23 mouse cellular contexts compared by ENCODE assay signal in genomic region chr5:98083409-98083808, GRCm38 (mm10). TPM values are rescaled to one million over a fixed set of nuclear protein-coding genes. Genes with fewer than 3 reads are reported as not detected.
DNase-seq lines count a peak whose midpoint lies in the region; ATAC-seq and TF ChIP-seq lines count a peak whose summit lies in the region.
"Had no signal": no experiment of that assay in that cellular context is flagged by ENCODE, and none has a peak within 500 bp of the region (broad histone marks: within the 10 kb centered on the region; RNA-seq: fewer than 3 reads in every experiment).

No protein-coding gene starts in this region.

- H3K9ac ChIP-seq in hindbrain, embryonic 16.5 days (ENCODE audit: low read depth, low read length) = no peak overlapping the region
- no peak overlapping the region for H3K9ac ChIP-seq in midbrain, embryonic 13.5 days (replicated peaks)
- H3K9ac ChIP-seq in midbrain, embryonic 11.5 days (ENCODE audit: low read length) = no peak overlapping the region
- H3K9ac ChIP-seq in forebrain, postnatal 0 days = no peak overlapping the region
- H3K9ac ChIP-seq: embryonic facial prominence, embryonic 15.5 days; heart, embryonic 12.5 days; hindbrain, embryonic 15.5 days; limb, embryonic 13.5 days; liver, embryonic 12.5 days had no signal

- no peak overlapping the region for H3K4me3 ChIP-seq in hindbrain, embryonic 16.5 days (ENCODE audit: low read length)
- no peak overlapping the region for H3K4me3 ChIP-seq in hindbrain, embryonic 10.5 days
- no peak overlapping the region for H3K4me3 ChIP-seq in midbrain, embryonic 13.5 days (replicated peaks)
- H3K4me3 ChIP-seq in midbrain, embryonic 11.5 days (ENCODE audit: low read depth, low read length) = no peak overlapping the region
- no peak overlapping the region for H3K4me3 ChIP-seq in forebrain, postnatal 0 days (ENCODE audit: low read depth, low read length)
- H3K4me3 ChIP-seq: embryonic facial prominence, embryonic 15.5 days; heart, embryonic 12.5 days; hindbrain, embryonic 15.5 days; limb, embryonic 13.5 days; liver, embryonic 12.5 days had no signal

- no peaks in the 10 kb centered on the region for H3K36me3 ChIP-seq in hindbrain, embryonic 16.5 days (ENCODE audit: control insufficient read depth, insufficient read depth, low read length)
- no peaks in the 10 kb centered on the region for H3K36me3 ChIP-seq in hindbrain, embryonic 10.5 days
- no peaks in the 10 kb centered on the region for H3K36me3 ChIP-seq in midbrain, embryonic 13.5 days
- H3K36me3 ChIP-seq in midbrain, embryonic 11.5 days (ENCODE audit: control insufficient read depth, insufficient read depth, low read length) = no peaks in the 10 kb centered on the region
- no peaks in the 10 kb centered on the region for H3K36me3 ChIP-seq in forebrain, postnatal 0 days (ENCODE audit: insufficient read depth)
- H3K36me3 ChIP-seq: embryonic facial prominence, embryonic 15.5 days; heart, embryonic 12.5 days; hindbrain, embryonic 15.5 days; limb, embryonic 13.5 days; liver, embryonic 12.5 days had no signal

- no peaks in the 10 kb centered on the region for H3K9me3 ChIP-seq in hindbrain, embryonic 16.5 days (ENCODE audit: control insufficient read depth, low read length)
- H3K9me3 ChIP-seq in hindbrain, embryonic 10.5 days = no peaks in the 10 kb centered on the region
- no peaks in the 10 kb centered on the region for H3K9me3 ChIP-seq in midbrain, embryonic 13.5 days
- no peaks in the 10 kb centered on the region for H3K9me3 ChIP-seq in midbrain, embryonic 11.5 days (ENCODE audit: control insufficient read depth, low read length)
- no peaks in the 10 kb centered on the region for H3K9me3 ChIP-seq in forebrain, postnatal 0 days (ENCODE audit: low read length)
- H3K9me3 ChIP-seq: embryonic facial prominence, embryonic 15.5 days; heart, embryonic 12.5 days; hindbrain, embryonic 15.5 days; limb, embryonic 13.5 days; liver, embryonic 12.5 days had no signal

- no peak overlapping the region for H3K27ac ChIP-seq in hindbrain, embryonic 16.5 days (ENCODE audit: low read depth, low read length)
- H3K27ac ChIP-seq in hindbrain, embryonic 10.5 days = no peak overlapping the region
- H3K27ac ChIP-seq in midbrain, embryonic 13.5 days = no peak overlapping the region
- H3K27ac ChIP-seq in midbrain, embryonic 11.5 days (ENCODE audit: low read depth, low read length) = no peak overlapping the region
- no peak overlapping the region for H3K27ac ChIP-seq in forebrain, postnatal 0 days (ENCODE audit: low read depth, low read length)
- H3K27ac ChIP-seq: embryonic facial prominence, embryonic 15.5 days; hindbrain, embryonic 15.5 days; limb, embryonic 13.5 days; liver, embryonic 12.5 days had no signal

- TF ChIP-seq CTCF in forebrain, postnatal 0 days (IDR thresholded peaks at IDR 0.05; ENCODE audit: low read depth) = no peak

- no peaks in the 10 kb centered on the region for H3K27me3 ChIP-seq in hindbrain, embryonic 16.5 days (replicated peaks; ENCODE audit: control insufficient read depth, insufficient read depth, low read length)
- H3K27me3 ChIP-seq in hindbrain, embryonic 10.5 days (ENCODE audit: insufficient read depth, poor library complexity, severe bottlenecking) = no peaks in the 10 kb centered on the region
- H3K27me3 ChIP-seq in midbrain, embryonic 13.5 days = no peaks in the 10 kb centered on the region
- no peaks in the 10 kb centered on the region for H3K27me3 ChIP-seq in midbrain, embryonic 11.5 days (ENCODE audit: control insufficient read depth, insufficient read depth, low read length)
- no peaks in the 10 kb centered on the region for H3K27me3 ChIP-seq in forebrain, postnatal 0 days (ENCODE audit: insufficient read depth, low read length)
- H3K27me3 ChIP-seq: embryonic facial prominence, embryonic 15.5 days; heart, embryonic 12.5 days; hindbrain, embryonic 15.5 days; limb, embryonic 13.5 days; liver, embryonic 12.5 days had no signal

- H3K4me2 ChIP-seq in hindbrain, embryonic 16.5 days (ENCODE audit: low read length) = no peak overlapping the region
- no peak overlapping the region for H3K4me2 ChIP-seq in midbrain, embryonic 13.5 days (replicated peaks)
- H3K4me2 ChIP-seq in midbrain, embryonic 11.5 days = no peak overlapping the region
- no peak overlapping the region for H3K4me2 ChIP-seq in forebrain, postnatal 0 days (ENCODE audit: low read depth)
- H3K4me2 ChIP-seq: embryonic facial prominence, embryonic 15.5 days; heart, embryonic 12.5 days; hindbrain, embryonic 15.5 days; limb, embryonic 13.5 days; liver, embryonic 12.5 days had no signal

- peak; percentile 37; the same call in 1 of the 2 replicates for ATAC-seq in hindbrain, embryonic 16.5 days
- 0 out of 2 replicates have a peak, but pooled peaks have one; percentile 56 for ATAC-seq in midbrain, embryonic 13.5 days
- ATAC-seq in midbrain, embryonic 11.5 days (ENCODE audit: low FRiP score) = no peak
- peak; percentile 81 for ATAC-seq in forebrain, postnatal 0 days
- ATAC-seq: intestine, embryonic 16.5 days; liver, embryonic 12.5 days had no signal

- DNase-seq in hindbrain, embryonic 10.5 days (ENCODE audit: low spot score) = no peak
- DNase-seq in midbrain, embryonic 11.5 days (ENCODE audit: low spot score, missing footprints) = no peak
- peak; percentile 39 for DNase-seq in brain, adult 2 months (ENCODE audit: low read depth, low spot score)
- DNase-seq in forebrain, postnatal 0 days = peak; percentile 53
- DNase-seq in adrenal gland, postnatal 4 days (ENCODE audit: low spot score in 2 of 2) = no peak
- DNase-seq: adrenal gland, postnatal 10 days; cerebellum, adult 11 months; cerebellum, adult 9-11 months; gastrocnemius, postnatal 25 days; heart, adult 18-20 months; heart, postnatal 10 days; kidney, adult 9 months; kidney, postnatal 14 days; lung, adult 2 months; right cerebral cortex, postnatal 14 days had no signal

- H3K4me1 ChIP-seq in hindbrain, embryonic 16.5 days (ENCODE audit: control insufficient read depth, insufficient read depth, low read depth, low read length) = no peaks in the 10 kb centered on the region
- no peaks in the 10 kb centered on the region for H3K4me1 ChIP-seq in hindbrain, embryonic 10.5 days (replicated peaks)
- H3K4me1 ChIP-seq in midbrain, embryonic 13.5 days (replicated peaks) = peaks cover 4% of the 10 kb centered on the region; the same call in 1 of the 2 replicates
- H3K4me1 ChIP-seq in midbrain, embryonic 11.5 days (ENCODE audit: control insufficient read depth, insufficient read depth, low read length) = no peaks in the 10 kb centered on the region
- no peaks in the 10 kb centered on the region for H3K4me1 ChIP-seq in forebrain, postnatal 0 days (ENCODE audit: insufficient read depth)
- H3K4me1 ChIP-seq: embryonic facial prominence, embryonic 15.5 days; heart, embryonic 12.5 days; hindbrain, embryonic 15.5 days; limb, embryonic 13.5 days; liver, embryonic 12.5 days had no signal

- WGBS in hindbrain, embryonic 16.5 days = 50% methylated on average over 7 of the region's 7 CpGs
- WGBS in hindbrain, embryonic 10.5 days = 69% methylated on average over 7 of the region's 7 CpGs
- 66% methylated on average over 7 of the region's 7 CpGs for WGBS in midbrain, embryonic 13.5 days
- 78% methylated on average over 7 of the region's 7 CpGs for WGBS in midbrain, embryonic 11.5 days
- 36% methylated on average over 7 of the region's 7 CpGs for WGBS in forebrain, postnatal 0 days

RNA-seq across cellular contexts. Expression of gene Antxr2, which starts 52.6 kb away (rescaled TPM):
- polyA plus RNA-seq in hindbrain, embryonic 16.5 days (2015; fragmentation: Nextera tagmentation; extraction: Ambion mirVana) = 2.6 and 4.9 TPM in 2 replicates
- polyA plus RNA-seq in hindbrain, embryonic 10.5 days (2016; fragmentation: Nextera tagmentation; extraction: Ambion mirVana) = 10.1 and 12.5 TPM in 2 replicates
- 4.2 and 4.5 TPM in 2 replicates for polyA plus RNA-seq in midbrain, embryonic 13.5 days (2015; fragmentation: Nextera tagmentation; extraction: Ambion mirVana)
- 13.1 and 14.1 TPM in 2 replicates for polyA plus RNA-seq in midbrain, embryonic 11.5 days (2014; fragmentation: Nextera tagmentation; extraction: Ambion mirVana)
- total RNA-seq in forebrain, postnatal 0 days (2014; rRNA removed) = 3.4 and 5.1 TPM in 2 replicates
- 1.2 and 1.9 TPM in 2 replicates for polyA plus RNA-seq in forebrain, postnatal 0 days (2015; fragmentation: Nextera tagmentation; extraction: Ambion mirVana)
- 10 to 100 TPM; 29.6 to 29.9 TPM for total RNA-seq in adrenal gland, postnatal 4 days (2021)

Comparison
In these comparisons a context has a peak if more than half of its experiments do, and no peak if none do; other contexts are left out.
1. DNase-seq: peak in brain, adult 2 months (single experiment) and forebrain, postnatal 0 days (single experiment); none in hindbrain, embryonic 10.5 days (single experiment), midbrain, embryonic 11.5 days (single experiment) and adrenal gland, postnatal 4 days (0 of 2).